In the genomic region with DNA sequence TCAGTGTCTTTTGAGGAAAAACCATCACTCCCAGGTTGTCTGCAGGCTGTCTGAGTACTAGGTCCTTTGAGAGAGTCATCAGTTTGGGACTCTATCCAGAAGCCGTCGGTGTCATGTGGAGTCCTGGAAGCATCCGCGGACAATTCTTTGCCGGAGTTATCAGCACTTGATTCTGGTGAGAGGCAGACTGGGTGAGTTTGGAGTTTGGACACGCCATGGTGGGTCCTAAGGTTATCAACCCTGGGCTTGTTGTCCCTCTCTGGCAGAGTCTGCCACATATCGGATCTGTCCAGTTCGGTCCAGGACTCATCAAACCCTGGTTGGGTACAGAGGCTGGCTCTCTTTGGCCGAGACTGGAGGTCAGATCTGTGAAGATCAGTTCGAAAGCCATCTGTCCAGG, we compare ENCODE assay signal across 1 mouse cellular context.
TF ChIP-seq lines count a peak whose summit lies in the region.

No protein-coding gene starts in this region.

TF ChIP-seq in CH12.LX, 34 proteins besides CTCF, POLR2A, EP300 and RAD21 (continued from another document):
- TF ChIP-seq ZMIZ1 (IDR thresholded peaks at IDR 0.05; ENCODE audit: low read depth, low read length), result no peak
- no peak for TF ChIP-seq JUND (conservative IDR thresholded peaks at IDR 0.05; ENCODE audit: low read depth, low read length)
- no peak for TF ChIP-seq TCF12 (IDR thresholded peaks at IDR 0.05; ENCODE audit: low read depth, low read length)
- no peak for TF ChIP-seq CHD1 (IDR thresholded peaks at IDR 0.05; ENCODE audit: low read depth, low read length)
- no peak for TF ChIP-seq RCOR1 (conservative IDR thresholded peaks at IDR 0.05; ENCODE audit: low read depth, low read length)
